Mouse (Mus musculus) megakaryocyte, embryonic 14.5 days (primary cell): ENCODE measurements at regions not wholly inside any gene's neighbourhood (a gene's known extent, or its start where the extent isn't known, plus 50 kb on each side); places are given as distances from the start of the nearest gene placed in this dataset.

Source experiments
- H3K27me3 ChIP-seq: replicated peaks from 2 replicates; pipeline ENCODE3; 2012; ENCODE audit warnings: inconsistent platforms
- H3K36me3 ChIP-seq: replicated peaks from 2 replicates; pipeline ENCODE3; 2012; ENCODE audit warnings: low read length, inconsistent platforms, mixed read lengths
- H3K4me1 ChIP-seq: 2 replicates; pipeline ENCODE4 v1.6.1; 2012; ENCODE audit warnings: inconsistent platforms
- H3K4me3 ChIP-seq: replicated peaks from 2 replicates; pipeline ENCODE3; 2012; ENCODE audit warnings: moderate library complexity, mild to moderate bottlenecking, inconsistent platforms
- H3K9me3 ChIP-seq: 2 replicates; pipeline ENCODE4 v1.6.1; 2012; ENCODE audit warnings: inconsistent platforms
- FLI1 ChIP-seq: IDR thresholded peaks from 2 replicates; pipeline ENCODE4 v1.6.1; 2012; ENCODE audit warnings: low read length, inconsistent platforms, mixed read lengths
- GATA1 ChIP-seq: IDR thresholded peaks from 3 replicates; pipeline ENCODE4 v1.6.1; 2012; ENCODE audit warnings: mixed read lengths, low read length, inconsistent platforms, borderline replicate concordance

DNA sequence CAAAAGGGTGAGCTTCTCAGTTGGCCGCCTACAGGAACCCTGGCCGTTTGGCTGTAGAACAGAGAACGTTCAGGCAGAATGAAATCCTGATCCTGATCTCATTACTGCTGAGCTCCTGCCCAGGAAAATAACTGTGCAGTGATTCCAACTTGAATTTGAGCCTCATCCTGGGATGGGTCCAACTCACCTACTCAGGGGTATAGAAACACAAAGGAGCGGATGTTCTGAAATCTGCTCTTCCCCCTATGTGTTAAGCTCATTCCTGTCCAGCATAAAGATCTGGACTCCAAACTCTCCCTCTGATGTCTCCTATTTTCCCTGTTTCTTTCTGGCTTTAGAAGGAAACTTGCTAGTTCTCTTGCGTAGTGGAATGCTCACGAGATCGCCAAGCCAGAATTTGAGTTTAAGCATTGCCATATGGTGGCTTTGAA, 173.6 kb upstream of the Krr1 start:
- no peak for TF ChIP-seq FLI1
- TF ChIP-seq GATA1: no peak
- Histone ChIP-seq H3K27me3 (peaks cover 2% of the 10 kb centered on the region), H3K4me1 (peaks cover 26% of the 10 kb centered on the region), H3K36me3 (no peaks in the 10 kb centered on the region), H3K9me3 (no peaks in the 10 kb centered on the region), H3K4me3 (no peak overlapping the region)

GRCm38 (mm10) chr10:111799850-111800589, 172.4 kb upstream of the Krr1 start:
- H3K4me3 ChIP-seq: no peak overlapping the region
- TF ChIP-seq GATA1: no peak
- TF ChIP-seq FLI1: no peak
- peaks cover 24% of the 10 kb centered on the region for H3K4me1 ChIP-seq
- peaks cover 2% of the 10 kb centered on the region for H3K27me3 ChIP-seq
- H3K9me3 ChIP-seq: no peaks in the 10 kb centered on the region
- H3K36me3 ChIP-seq: no peaks in the 10 kb centered on the region

DNA sequence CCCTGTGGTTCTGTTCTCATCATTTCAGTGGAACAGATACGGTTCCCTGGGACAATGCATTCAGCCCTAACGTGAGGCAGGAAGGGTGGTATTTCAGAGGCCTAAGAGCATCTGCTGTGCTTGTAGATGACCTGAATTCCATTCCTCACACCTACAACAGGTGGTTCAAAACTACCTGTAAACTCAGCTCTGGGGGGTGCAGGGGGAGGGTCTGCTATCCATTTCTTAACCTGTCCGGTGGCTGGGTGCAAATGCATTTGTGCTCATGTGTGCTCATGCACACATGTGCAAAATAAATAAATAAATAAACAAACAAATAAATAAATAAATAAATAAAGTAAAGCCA, 171.9 kb upstream of the Krr1 start:
- H3K27me3 ChIP-seq: no peaks in the 10 kb centered on the region
- TF ChIP-seq GATA1: no peak
- no peak for TF ChIP-seq FLI1
- peaks cover 22% of the 10 kb centered on the region for H3K4me1 ChIP-seq
- H3K4me3 ChIP-seq: no peak overlapping the region
- no peaks in the 10 kb centered on the region for H3K36me3 ChIP-seq
- no peaks in the 10 kb centered on the region for H3K9me3 ChIP-seq

DNA sequence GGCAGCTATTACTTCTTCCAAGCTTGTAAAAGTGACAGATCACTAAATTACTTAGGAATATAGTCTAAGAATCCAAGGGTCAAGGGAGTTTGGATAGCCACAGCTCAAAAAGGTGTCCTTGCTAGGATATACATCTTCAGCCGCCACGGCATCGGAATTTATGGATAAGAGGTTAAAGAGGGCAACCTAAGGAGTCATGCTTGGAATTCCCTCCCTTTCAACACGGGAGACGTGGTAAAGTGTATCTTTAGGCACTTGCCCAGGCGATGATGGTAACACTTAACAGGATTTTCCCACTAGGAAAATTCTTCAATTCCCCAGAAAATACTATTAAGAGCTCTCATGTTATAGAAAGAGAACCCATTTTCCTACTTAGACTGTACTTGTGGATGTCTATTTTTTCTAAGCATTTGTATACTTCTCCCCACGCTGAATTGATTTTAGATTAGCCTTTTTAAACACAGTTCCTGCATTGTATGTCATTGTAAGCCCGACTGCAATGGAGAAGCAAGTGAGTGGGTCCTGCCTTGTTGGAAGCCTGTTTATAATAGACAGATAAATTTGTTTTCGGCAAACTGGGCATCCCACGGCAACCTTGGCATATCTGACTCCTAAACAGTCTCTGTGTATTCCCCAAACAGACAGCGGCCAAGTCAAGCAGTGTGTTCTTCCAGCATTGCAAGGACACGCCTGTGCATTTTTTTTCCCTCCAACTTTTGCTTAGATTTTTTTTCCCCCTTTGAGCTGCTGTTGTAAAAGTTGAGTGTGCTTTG, 171.3 kb upstream of the Krr1 start:
- H3K9me3 ChIP-seq: no peaks in the 10 kb centered on the region
- H3K36me3 ChIP-seq: no peaks in the 10 kb centered on the region
- H3K4me3 ChIP-seq: no peak overlapping the region
- peaks cover 22% of the 10 kb centered on the region for H3K4me1 ChIP-seq
- H3K27me3 ChIP-seq: no peaks in the 10 kb centered on the region
- no peak for TF ChIP-seq GATA1

GRCm38 (mm10) chr10:111801794-111802359, 170.6 kb upstream of the Krr1 start:
- Histone ChIP-seq H3K4me3 (no peak overlapping the region), H3K27me3 (no peaks in the 10 kb centered on the region), H3K4me1 (peaks cover 26% of the 10 kb centered on the region), H3K9me3 (no peaks in the 10 kb centered on the region), H3K36me3 (no peaks in the 10 kb centered on the region)
- TF ChIP-seq GATA1: no peak
- no peak for TF ChIP-seq FLI1

DNA sequence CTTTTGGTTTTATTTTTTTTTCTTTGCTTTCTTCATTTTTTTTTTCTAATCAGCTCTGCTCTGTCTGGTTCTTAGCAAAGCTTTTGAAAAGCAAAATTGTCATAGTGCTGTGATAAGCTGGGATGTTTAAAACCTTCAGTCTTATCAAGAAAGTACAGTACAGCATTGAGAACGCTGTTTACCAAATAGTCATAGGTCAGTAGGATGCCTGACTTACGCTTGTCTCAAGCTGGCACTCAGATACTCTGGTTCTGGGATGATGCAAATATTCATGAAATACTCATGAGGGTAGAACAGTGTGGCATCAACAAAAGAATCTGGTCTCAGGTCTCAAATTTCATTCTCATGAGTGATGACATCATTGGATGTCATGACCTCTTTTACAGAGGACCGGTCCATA, 166.1 kb upstream of the Krr1 start:
- Histone ChIP-seq H3K36me3 (no peaks in the 10 kb centered on the region), H3K27me3 (no peaks in the 10 kb centered on the region), H3K4me1 (peaks cover 11% of the 10 kb centered on the region), H3K4me3 (no peak overlapping the region), H3K9me3 (no peaks in the 10 kb centered on the region)
- TF ChIP-seq FLI1 (no peak), GATA1 (no peak)

DNA sequence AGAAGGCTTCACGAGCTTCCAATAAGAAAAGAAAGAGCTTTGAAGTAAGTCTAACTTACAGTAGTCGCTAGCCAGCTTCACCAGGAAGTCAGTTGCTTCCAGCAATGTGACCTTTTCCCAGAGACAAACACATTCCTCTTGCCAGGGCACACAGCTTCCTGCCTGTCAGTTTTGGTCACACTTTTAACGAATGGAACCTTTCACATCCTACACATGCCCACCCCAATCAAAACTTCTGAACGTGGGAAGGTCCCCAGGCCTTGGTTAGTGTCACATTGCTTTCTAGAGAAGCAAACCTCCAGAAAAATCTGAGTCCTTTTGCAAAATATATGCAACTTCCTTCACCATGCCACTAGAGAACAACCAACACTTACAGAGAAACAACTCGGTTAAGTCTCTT, 165.5 kb upstream of the Krr1 start:
- TF ChIP-seq GATA1 (no peak), FLI1 (no peak)
- no peaks in the 10 kb centered on the region for H3K36me3 ChIP-seq
- no peak overlapping the region for H3K4me3 ChIP-seq
- H3K9me3 ChIP-seq: no peaks in the 10 kb centered on the region
- H3K27me3 ChIP-seq: no peaks in the 10 kb centered on the region
- H3K4me1 ChIP-seq: peaks cover 11% of the 10 kb centered on the region

- Histone ChIP-seq H3K4me1 (no peaks in the 10 kb centered on the region), H3K9me3 (no peaks in the 10 kb centered on the region), H3K27me3 (no peaks in the 10 kb centered on the region), H3K4me3 (no peak overlapping the region), H3K36me3 (no peaks in the 10 kb centered on the region)
- TF ChIP-seq GATA1: no peak
- TF ChIP-seq FLI1: no peak
Observed at GRCm38 (mm10) chr10:111813736-111814135, 158.7 kb upstream of the Krr1 start.

DNA sequence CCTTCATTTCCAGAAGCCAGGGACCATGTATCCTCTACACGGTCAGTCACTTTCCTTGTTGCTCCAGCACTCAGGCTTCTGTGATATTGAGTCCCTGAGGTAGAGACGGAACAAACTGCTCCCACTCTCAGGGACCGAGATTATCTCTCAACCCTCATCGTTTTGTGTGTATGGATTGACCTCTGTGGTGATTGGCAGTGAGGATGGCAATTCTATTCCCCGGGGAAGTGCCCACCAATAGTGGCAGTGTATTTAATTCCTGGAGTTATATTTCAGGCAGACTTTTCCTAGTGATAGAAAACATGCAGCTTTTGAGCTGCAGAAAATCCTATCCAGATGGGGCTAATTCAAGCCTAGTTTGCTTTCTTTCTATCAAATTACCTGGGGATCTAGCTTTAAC, 157.8 kb upstream of the Krr1 start:
- TF ChIP-seq FLI1 (no peak), GATA1 (no peak)
- no peak overlapping the region for H3K4me3 ChIP-seq
- H3K27me3 ChIP-seq: no peaks in the 10 kb centered on the region
- no peaks in the 10 kb centered on the region for H3K36me3 ChIP-seq
- H3K4me1 ChIP-seq: no peaks in the 10 kb centered on the region
- no peaks in the 10 kb centered on the region for H3K9me3 ChIP-seq

DNA sequence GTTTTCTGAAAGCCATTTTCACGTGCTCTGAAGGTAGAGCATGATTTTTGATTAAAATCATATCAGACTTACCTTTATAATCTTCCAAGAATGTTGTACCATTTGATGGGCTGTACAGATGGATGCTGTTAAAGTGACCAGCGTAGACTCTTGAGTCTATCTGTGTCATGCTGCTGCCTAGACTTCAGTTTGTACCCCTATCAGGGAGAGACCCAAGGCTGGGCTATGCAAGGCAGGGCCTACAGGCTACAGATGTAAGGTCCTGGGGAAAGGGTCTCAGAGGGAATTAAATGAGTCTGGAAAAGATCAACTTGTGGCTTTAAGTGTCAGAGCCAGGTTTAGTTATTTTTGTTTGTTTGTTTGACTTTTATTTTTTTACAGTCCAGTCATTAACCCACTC, 157.3 kb upstream of the Krr1 start:
- no peaks in the 10 kb centered on the region for H3K36me3 ChIP-seq
- TF ChIP-seq GATA1 (no peak), FLI1 (no peak)

More for the DNA sequence above, 157.3 kb upstream of the Krr1 start:
- Histone ChIP-seq H3K9me3 (no peaks in the 10 kb centered on the region), H3K4me1 (no peaks in the 10 kb centered on the region), H3K27me3 (no peaks in the 10 kb centered on the region), H3K4me3 (no peak overlapping the region)
